Mouse (Mus musculus) megakaryocyte, embryonic 14.5 days (primary cell): ENCODE results near the gene Csl.

Source experiments
- FLI1 ChIP-seq: IDR thresholded peaks from 2 replicates; pipeline ENCODE4 v1.6.1; 2012; ENCODE audit warnings: low read length, inconsistent platforms, mixed read lengths
- GATA1 ChIP-seq: IDR thresholded peaks from 3 replicates; pipeline ENCODE4 v1.6.1; 2012; ENCODE audit warnings: mixed read lengths, low read length, inconsistent platforms, borderline replicate concordance

DNA sequence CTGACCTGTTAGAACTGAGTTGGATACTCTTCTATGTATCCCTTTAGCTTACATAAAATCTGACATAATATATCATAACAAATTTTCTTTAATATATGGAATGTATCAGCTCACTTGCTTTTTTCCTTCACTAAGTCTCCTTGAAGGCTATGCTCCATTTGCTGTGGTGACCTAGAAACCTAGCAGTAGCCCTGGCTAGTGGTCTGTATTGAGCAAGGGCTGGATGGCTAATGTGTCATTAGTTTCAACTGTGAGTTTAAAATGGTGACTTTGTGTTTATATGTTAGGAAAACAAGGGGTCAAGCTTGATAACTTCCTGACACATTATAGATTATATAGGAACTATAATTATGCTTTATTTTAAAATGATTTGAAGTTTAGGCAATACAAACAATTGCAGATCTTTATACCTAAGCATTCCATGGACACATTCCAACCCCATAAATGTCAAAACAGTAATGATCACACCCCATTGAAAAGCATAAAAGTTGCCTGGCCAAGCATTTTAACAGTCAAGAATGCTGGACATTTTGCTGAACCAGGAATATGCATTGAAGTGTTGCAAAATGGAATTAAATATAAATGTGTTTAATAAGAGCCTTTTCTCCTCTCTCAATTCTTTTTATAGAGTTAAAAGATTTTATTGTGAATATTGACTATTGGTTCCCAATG lies 17.7 kb downstream of the Csl start:
- TF ChIP-seq GATA1 (no peak), FLI1 (no peak)
